Mouse (Mus musculus) hindbrain, embryonic 13.5 days (tissue): Measurements from ENCODE around the gene Gmds. TPM values are rescaled to one million over a fixed set of nuclear protein-coding genes. Genes with fewer than 3 reads are reported as not detected.

Experiments used
- ATAC-seq: fragments of 200-750 bp; cut with Nextera tagmentation; 2 replicates; pipeline ENCODE4 v1.8.0; 2017; ENCODE audit warnings: moderate TSS enrichment; ENCODE audit not compliant: low FRiP score
- H3K27ac ChIP-seq: fragments of 300-500 bp; sonication (generic); 2 replicates; pipeline ENCODE4 v1.5.1; 2015; ENCODE audit warnings: inconsistent platforms, mild to moderate bottlenecking, moderate library complexity
- H3K27me3 ChIP-seq: fragments of 300-500 bp; sonication (generic); 2 replicates; pipeline ENCODE4 v1.6.1; 2015; ENCODE audit warnings: mild to moderate bottlenecking, inconsistent platforms
- H3K36me3 ChIP-seq: fragments of 300-500 bp; sonication (generic); 2 replicates; pipeline ENCODE4 v1.6.1; 2015; ENCODE audit warnings: mild to moderate bottlenecking, inconsistent platforms
- H3K4me1 ChIP-seq: fragments of 300-500 bp; sonication (generic); replicated peaks from 2 replicates; pipeline ENCODE4 v1.6.1; 2015; ENCODE audit warnings: inconsistent platforms
- H3K4me2 ChIP-seq: fragments of 300-500 bp; sonication (generic); 2 replicates; pipeline ENCODE4 v1.6.1; 2015; ENCODE audit warnings: inconsistent platforms, mild to moderate bottlenecking, moderate library complexity
- H3K4me3 ChIP-seq: fragments of 300-500 bp; sonication (generic); 2 replicates; pipeline ENCODE4 v1.5.1; 2015; ENCODE audit warnings: mild to moderate bottlenecking, inconsistent platforms
- H3K9ac ChIP-seq: fragments of 300-500 bp; sonication (generic); 2 replicates; pipeline ENCODE4 v1.6.1; 2015; ENCODE audit warnings: mild to moderate bottlenecking, inconsistent platforms
- H3K9me3 ChIP-seq: fragments of 300-500 bp; sonication (generic); 2 replicates; pipeline ENCODE4 v1.6.1; 2016; ENCODE audit warnings: inconsistent platforms
- WGBS: fragments of 180-500 bp; shearing (Covaris S2); methylation state at CpG from one replicate; pipeline ENCODE4 v1.1.7; 2015; 5-methylcytosine and 5-hydroxymethylcytosine counted together
- polyA plus RNA-seq: library from polyadenylated mRNA; unstranded; fragments of >200 nt; fragmentation: Nextera tagmentation; extraction: Ambion mirVana; gene quantifications from 2 replicates; pipeline ENCODE4 v1.2.1, GENCODE M21; 2015

Gmds gene
- polyA plus RNA-seq, 1 experiment from 2014 or later: 34.3 TPM

- Histone ChIP-seq H3K9ac (no peak overlapping the region), H3K4me3 (no peak overlapping the region), H3K9me3 (no peaks in the 10 kb centered on the region), H3K4me1 (no peaks in the 10 kb centered on the region), H3K27me3 (no peaks in the 10 kb centered on the region), H3K27ac (no peak overlapping the region), H3K4me2 (no peak overlapping the region), H3K36me3 (no peaks in the 10 kb centered on the region)
- WGBS: 91% methylated on average over 3 of the region's 3 CpGs
- no peak for ATAC-seq
These were observed 429.5 kb downstream of the Gmds start for GRCm38 (mm10) chr13:31909031-31909430.

GRCm38 (mm10) chr13:31906514-31906913 is 432.0 kb downstream of the Gmds start:
- WGBS: 62% methylated on average over 1 of the region's 1 CpGs
- no peak overlapping the region for H3K4me2 ChIP-seq
- no peak overlapping the region for H3K9ac ChIP-seq
- no peaks in the 10 kb centered on the region for H3K9me3 ChIP-seq
- no peak for ATAC-seq
- H3K4me1 ChIP-seq: no peaks in the 10 kb centered on the region
- H3K27ac ChIP-seq: no peak overlapping the region
- H3K27me3 ChIP-seq: no peaks in the 10 kb centered on the region
- H3K36me3 ChIP-seq: no peaks in the 10 kb centered on the region
- H3K4me3 ChIP-seq: no peak overlapping the region

GRCm38 (mm10) chr13:31900191-31900590 is 438.3 kb downstream of the Gmds start:
- Histone ChIP-seq H3K9ac (no peak overlapping the region), H3K36me3 (no peaks in the 10 kb centered on the region), H3K27me3 (no peaks in the 10 kb centered on the region), H3K4me2 (no peak overlapping the region), H3K4me3 (no peak overlapping the region), H3K27ac (no peak overlapping the region), H3K4me1 (no peaks in the 10 kb centered on the region), H3K9me3 (no peaks in the 10 kb centered on the region)
- ATAC-seq: no peak
- 56% methylated on average over 3 of the region's 3 CpGs for WGBS

- no peaks in the 10 kb centered on the region for H3K27me3 ChIP-seq
- no peaks in the 10 kb centered on the region for H3K9me3 ChIP-seq
- WGBS: 85% methylated on average over 5 of the region's 5 CpGs
- no peak for ATAC-seq
- no peaks in the 10 kb centered on the region for H3K36me3 ChIP-seq
- H3K4me1 ChIP-seq: no peaks in the 10 kb centered on the region
- H3K27ac ChIP-seq: no peak overlapping the region
- no peak overlapping the region for H3K4me2 ChIP-seq
- H3K4me3 ChIP-seq: no peak overlapping the region
- no peak overlapping the region for H3K9ac ChIP-seq
These were observed 439.1 kb downstream of the Gmds start for GRCm38 (mm10) chr13:31899392-31899791.

GRCm38 (mm10) chr13:31897493-31897892 is 441.0 kb downstream of the Gmds start:
- H3K27me3 ChIP-seq: no peaks in the 10 kb centered on the region
- no peaks in the 10 kb centered on the region for H3K9me3 ChIP-seq
- no peaks in the 10 kb centered on the region for H3K4me1 ChIP-seq
- H3K9ac ChIP-seq: no peak overlapping the region
- no peak overlapping the region for H3K4me3 ChIP-seq
- no peaks in the 10 kb centered on the region for H3K36me3 ChIP-seq
- ATAC-seq: no peak
- H3K4me2 ChIP-seq: no peak overlapping the region
- no peak overlapping the region for H3K27ac ChIP-seq
- WGBS: 90% methylated on average over 4 of the region's 4 CpGs

GRCm38 (mm10) chr13:31894511-31894910 is 444.0 kb downstream of the Gmds start:
- Histone ChIP-seq H3K4me3 (no peak overlapping the region), H3K9ac (no peak overlapping the region), H3K4me1 (no peaks in the 10 kb centered on the region), H3K9me3 (no peaks in the 10 kb centered on the region), H3K27ac (no peak overlapping the region), H3K36me3 (no peaks in the 10 kb centered on the region), H3K27me3 (no peaks in the 10 kb centered on the region), H3K4me2 (no peak overlapping the region)
- ATAC-seq: no peak
- 79% methylated on average over 3 of the region's 3 CpGs for WGBS

- Histone ChIP-seq H3K4me2 (no peak overlapping the region), H3K4me3 (no peak overlapping the region), H3K4me1 (no peaks in the 10 kb centered on the region), H3K27me3 (no peaks in the 10 kb centered on the region), H3K9me3 (no peaks in the 10 kb centered on the region), H3K36me3 (no peaks in the 10 kb centered on the region), H3K9ac (no peak overlapping the region), H3K27ac (no peak overlapping the region)
- no peak for ATAC-seq
- WGBS: 86% methylated on average over 2 of the region's 2 CpGs
These were observed 445.5 kb downstream of the Gmds start for GRCm38 (mm10) chr13:31892913-31893514.

GRCm38 (mm10) chr13:31888500-31888899 is 450.0 kb downstream of the Gmds start:
- no peak for ATAC-seq
- Histone ChIP-seq H3K4me3 (no peak overlapping the region), H3K4me1 (no peaks in the 10 kb centered on the region), H3K27me3 (no peaks in the 10 kb centered on the region), H3K4me2 (no peak overlapping the region), H3K9ac (no peak overlapping the region), H3K9me3 (no peaks in the 10 kb centered on the region), H3K36me3 (no peaks in the 10 kb centered on the region), H3K27ac (no peak overlapping the region)
- 85% methylated on average over 3 of the region's 3 CpGs for WGBS

GRCm38 (mm10) chr13:31885769-31886168 is 452.8 kb downstream of the Gmds start:
- no peaks in the 10 kb centered on the region for H3K36me3 ChIP-seq
- no peak overlapping the region for H3K27ac ChIP-seq
- 84% methylated on average over 1 of the region's 1 CpGs for WGBS

GRCm38 (mm10) chr13:31878805-31879477 is 459.6 kb downstream of the Gmds start:
- 81% methylated on average over 8 of the region's 8 CpGs for WGBS

More at GRCm38 (mm10) chr13:31885769-31886168, 452.8 kb downstream of the Gmds start:
- no peaks in the 10 kb centered on the region for H3K4me1 ChIP-seq
- no peaks in the 10 kb centered on the region for H3K9me3 ChIP-seq
- H3K4me3 ChIP-seq: no peak overlapping the region
- no peak overlapping the region for H3K9ac ChIP-seq
- no peaks in the 10 kb centered on the region for H3K27me3 ChIP-seq
- H3K4me2 ChIP-seq: no peak overlapping the region
- no peak for ATAC-seq

GRCm38 (mm10) chr13:31877061-31877460 is 461.5 kb downstream of the Gmds start:
- no peak overlapping the region for H3K4me3 ChIP-seq
- no peaks in the 10 kb centered on the region for H3K27me3 ChIP-seq
- no peaks in the 10 kb centered on the region for H3K36me3 ChIP-seq
- no peak overlapping the region for H3K27ac ChIP-seq
- H3K9me3 ChIP-seq: no peaks in the 10 kb centered on the region
- H3K4me2 ChIP-seq: no peak overlapping the region
- no peaks in the 10 kb centered on the region for H3K4me1 ChIP-seq
- no peak for ATAC-seq
- WGBS: 82% methylated on average over 4 of the region's 4 CpGs
- no peak overlapping the region for H3K9ac ChIP-seq

More at GRCm38 (mm10) chr13:31878805-31879477, 459.6 kb downstream of the Gmds start:
- no peak for ATAC-seq
- Histone ChIP-seq H3K27me3 (no peaks in the 10 kb centered on the region), H3K9me3 (no peaks in the 10 kb centered on the region), H3K9ac (no peak overlapping the region), H3K4me2 (no peak overlapping the region), H3K4me3 (no peak overlapping the region), H3K4me1 (no peaks in the 10 kb centered on the region), H3K36me3 (no peaks in the 10 kb centered on the region), H3K27ac (no peak overlapping the region)

- Histone ChIP-seq H3K36me3 (no peaks in the 10 kb centered on the region), H3K4me1 (no peaks in the 10 kb centered on the region), H3K4me2 (no peak overlapping the region), H3K27ac (no peak overlapping the region), H3K9me3 (no peaks in the 10 kb centered on the region), H3K4me3 (no peak overlapping the region), H3K27me3 (no peaks in the 10 kb centered on the region), H3K9ac (no peak overlapping the region)
- ATAC-seq: no peak
- WGBS: 74% methylated on average over 3 of the region's 3 CpGs
These were observed 464.1 kb downstream of the Gmds start for GRCm38 (mm10) chr13:31874427-31874826.

- Histone ChIP-seq H3K4me1 (no peaks in the 10 kb centered on the region), H3K9me3 (no peaks in the 10 kb centered on the region), H3K4me3 (no peak overlapping the region), H3K27ac (no peak overlapping the region), H3K4me2 (no peak overlapping the region), H3K27me3 (no peaks in the 10 kb centered on the region), H3K9ac (no peak overlapping the region), H3K36me3 (no peaks in the 10 kb centered on the region)
- WGBS: 90% methylated on average over 1 of the region's 1 CpGs
- no peak for ATAC-seq
These were observed 465.3 kb downstream of the Gmds start for GRCm38 (mm10) chr13:31873269-31873668.
